Mouse (Mus musculus) spleen, adult 2 months (tissue): ENCODE measurements at regions not wholly inside any gene's neighbourhood (a gene's known extent, or its start where the extent isn't known, plus 50 kb on each side); places are given as distances from the start of the nearest gene placed in this dataset.

ENCODE experiments used
- DNase-seq, 2 experiments: peaks; one replicate each; pipeline versions ENCODE4 v3.0.0 to v3.0.0-alpha.2; 2012 to 2021; ENCODE audit warnings: low spot score in 2 of 2, low read depth in 1 of 2
- H3K27ac ChIP-seq: fragments of 200-500 bp; 2 replicates; pipeline ENCODE4 v1.5.1; 2012; ENCODE audit warnings: low read length, inconsistent platforms; ENCODE audit not compliant: insufficient read depth
- H3K27me3 ChIP-seq: fragments of 200-500 bp; 2 replicates; pipeline ENCODE4 v1.6.1; 2012; ENCODE audit warnings: mild to moderate bottlenecking, moderate library complexity, low read length, inconsistent platforms; ENCODE audit not compliant: control insufficient read depth, insufficient read depth
- H3K36me3 ChIP-seq: fragments of 200-500 bp; 2 replicates; pipeline ENCODE4 v1.6.1; 2012; ENCODE audit warnings: mild to moderate bottlenecking, low read length, inconsistent platforms; ENCODE audit not compliant: control insufficient read depth, insufficient read depth
- H3K4me1 ChIP-seq: fragments of 200-500 bp; 2 replicates; pipeline ENCODE4 v1.6.1; 2011; ENCODE audit warnings: inconsistent platforms; ENCODE audit not compliant: control insufficient read depth, insufficient read depth, insufficient read length
- H3K4me3 ChIP-seq: fragments of 200-500 bp; 2 replicates; pipeline ENCODE4 v1.5.1; 2011; ENCODE audit warnings: mild to moderate bottlenecking, inconsistent platforms; ENCODE audit not compliant: insufficient read depth, insufficient read length; ENCODE audit errors: extremely low read depth
- CTCF ChIP-seq: fragments of 200-500 bp; IDR thresholded peaks from 2 replicates; pipeline ENCODE4 v1.5.1; 2011; ENCODE audit warnings: mild to moderate bottlenecking, inconsistent platforms; ENCODE audit not compliant: insufficient read depth, insufficient read length, insufficient replicate concordance; ENCODE audit errors: extremely low read depth
- POLR2A ChIP-seq: fragments of 200-500 bp; IDR thresholded peaks from 2 replicates; pipeline ENCODE4 v1.6.1; 2011; ENCODE audit warnings: low read depth, low read length, inconsistent platforms
- WGBS: fragments of 180-500 bp; shearing (Covaris S2); methylation state at CpG from one replicate; pipeline ENCODE4 v1.1.7; 2018; 5-methylcytosine and 5-hydroxymethylcytosine counted together

DNA sequence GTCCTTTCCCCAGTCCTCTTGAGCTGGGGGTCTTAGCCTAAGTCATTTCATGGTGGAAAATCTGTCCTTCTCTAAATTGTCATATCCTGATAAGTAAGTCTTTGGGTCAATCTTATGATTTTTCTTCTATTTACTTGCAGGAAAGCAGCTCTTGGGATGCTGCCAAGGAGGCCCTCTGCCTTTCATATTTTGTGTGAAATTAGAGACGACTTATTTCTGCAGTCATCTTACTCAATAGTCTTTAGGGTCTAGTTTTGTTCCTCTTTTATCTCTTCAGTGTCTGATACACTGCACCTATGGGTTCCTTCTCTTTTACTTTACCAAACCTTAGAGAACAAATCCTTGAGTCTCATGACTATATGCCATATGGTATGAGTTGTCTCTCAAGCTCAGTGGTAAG, 196.0 kb upstream of the Jun start:
- DNase-seq, result no peak
- no peak for TF ChIP-seq POLR2A
- H3K4me1 ChIP-seq, result 0 out of 2 replicates have a peak, but pooled peaks cover 3% of the 10 kb centered on the region
- H3K4me3 ChIP-seq, result no peak overlapping the region
- WGBS, result 24% methylated on average over 1 of the region's 1 CpGs
- H3K27me3 ChIP-seq, result no peaks in the 10 kb centered on the region
- no peak overlapping the region for H3K27ac ChIP-seq
- no peaks in the 10 kb centered on the region for H3K36me3 ChIP-seq

GRCm38 (mm10) chr4:95249031-95249430, 197.0 kb upstream of the Jun start:
- Histone ChIP-seq H3K36me3 (no peaks in the 10 kb centered on the region), H3K27me3 (no peaks in the 10 kb centered on the region), H3K27ac (no peak overlapping the region), H3K4me1 (0 out of 2 replicates have a peak, but pooled peaks cover 3% of the 10 kb centered on the region), H3K4me3 (no peak overlapping the region)
- TF ChIP-seq CTCF, result no peak
- no peak for TF ChIP-seq POLR2A
- no peak for DNase-seq
- WGBS, result 53% methylated on average over 4 of the region's 4 CpGs

GRCm38 (mm10) chr4:95250083-95250482, 198.1 kb upstream of the Jun start:
- 10% methylated on average over 1 of the region's 1 CpGs for WGBS

GRCm38 (mm10) chr4:95269766-95270165, 217.7 kb upstream of the Jun start:
- DNase-seq, result no peak
- H3K4me3 ChIP-seq, result no peak overlapping the region
- TF ChIP-seq CTCF, result no peak
- TF ChIP-seq POLR2A, result no peak
- no peaks in the 10 kb centered on the region for H3K36me3 ChIP-seq
- H3K4me1 ChIP-seq, result peaks cover 7% of the 10 kb centered on the region; the same call in 1 of the 2 replicates
- H3K27ac ChIP-seq, result no peak overlapping the region
- H3K27me3 ChIP-seq, result no peaks in the 10 kb centered on the region

More at GRCm38 (mm10) chr4:95250083-95250482, 198.1 kb upstream of the Jun start:
- Histone ChIP-seq H3K4me3 (no peak overlapping the region), H3K27me3 (no peaks in the 10 kb centered on the region), H3K4me1 (0 out of 2 replicates have a peak, but pooled peaks cover 3% of the 10 kb centered on the region), H3K36me3 (no peaks in the 10 kb centered on the region), H3K27ac (no peak overlapping the region)
- TF ChIP-seq POLR2A (no peak), CTCF (no peak)
- no peak for DNase-seq

GRCm38 (mm10) chr4:95270389-95270788, 218.4 kb upstream of the Jun start:
- WGBS, result 6% methylated on average over 1 of the region's 1 CpGs
- Histone ChIP-seq H3K27ac (no peak overlapping the region), H3K4me1 (peaks cover 7% of the 10 kb centered on the region; the same call in 1 of the 2 replicates), H3K4me3 (no peak overlapping the region), H3K27me3 (no peaks in the 10 kb centered on the region), H3K36me3 (no peaks in the 10 kb centered on the region)
- DNase-seq, result no peak
- TF ChIP-seq POLR2A (no peak), CTCF (no peak)

- 57% methylated on average over 3 of the region's 3 CpGs for WGBS
- Histone ChIP-seq H3K27me3 (no peaks in the 10 kb centered on the region), H3K4me3 (no peak overlapping the region), H3K36me3 (no peaks in the 10 kb centered on the region), H3K27ac (no peak overlapping the region), H3K4me1 (peaks cover 7% of the 10 kb centered on the region; the same call in 1 of the 2 replicates)
- no peak for DNase-seq
- TF ChIP-seq POLR2A (no peak), CTCF (no peak)
Observed at GRCm38 (mm10) chr4:95276231-95276630, 224.2 kb upstream of the Jun start.

DNA sequence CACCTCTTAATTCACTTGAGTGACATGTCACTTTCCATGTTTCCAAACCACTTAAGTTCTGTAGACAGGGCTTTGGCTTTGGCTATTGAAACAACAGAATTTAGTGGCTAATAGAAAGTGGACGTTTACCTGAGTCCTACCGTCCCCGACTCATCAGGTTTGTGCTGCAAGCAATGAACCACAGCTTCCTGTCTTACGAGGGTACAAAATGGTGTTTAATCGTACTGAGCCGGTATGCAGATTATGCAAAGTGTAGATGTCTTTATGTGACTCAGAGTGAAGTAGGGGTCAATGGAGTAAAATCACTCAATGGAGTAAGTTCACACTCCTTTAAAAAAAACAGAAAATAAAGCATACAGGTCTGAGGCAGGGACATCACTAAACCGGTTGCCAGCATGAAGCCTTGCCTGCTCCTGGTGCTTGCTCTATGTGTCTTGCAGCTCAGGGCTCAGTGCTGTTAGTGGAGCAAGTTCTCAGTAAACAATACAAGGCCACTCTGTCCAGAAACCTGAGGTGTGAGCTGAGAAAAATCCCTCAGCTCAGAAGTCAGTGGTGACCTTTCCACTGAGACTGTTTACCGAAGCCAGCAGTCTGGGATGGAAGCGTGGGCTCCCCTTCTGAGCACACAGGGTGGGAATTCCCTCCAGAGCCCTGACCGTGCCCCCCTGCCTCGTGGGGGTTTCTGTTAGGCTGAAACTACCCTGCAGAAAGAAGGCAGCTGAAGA, 226.1 kb upstream of the Jun start:
- no peak for TF ChIP-seq POLR2A
- TF ChIP-seq CTCF, result no peak
- peak overlapping the region; percentile 38; the same call in 1 of the 2 replicates for H3K27ac ChIP-seq

More for the DNA sequence above, 226.1 kb upstream of the Jun start:
- H3K4me1 ChIP-seq, result peaks cover 7% of the 10 kb centered on the region; the same call in 1 of the 2 replicates
- 17% methylated on average over 11 of the region's 11 CpGs for WGBS
- H3K27me3 ChIP-seq, result no peaks in the 10 kb centered on the region
- no peak overlapping the region for H3K4me3 ChIP-seq
- DNase-seq, result peak; percentile 18 to 30
- no peaks in the 10 kb centered on the region for H3K36me3 ChIP-seq
